Mouse (Mus musculus): ENCODE data around the gene Vmn1r233.

Gene Vmn1r233

GRCm38 (mm10) chr17:20996364-20996763, at the start of gene Vmn1r233:
Gene Vmn1r233, minus strand, starts transcription at chr17:20996464.
- DNase-seq (ENCODE audit: extremely low read depth, insufficient read length, low spot score) = no peak

GRCm38 (mm10) chr17:21018410-21019080, 22.3 kb upstream of the Vmn1r233 start:
- DNase-seq (ENCODE audit: extremely low read depth, insufficient read length, low spot score) = no peak

- no peak for DNase-seq (ENCODE audit: extremely low read depth, insufficient read length, low spot score)
These were observed 13.5 kb upstream of the Vmn1r233 start for GRCm38 (mm10) chr17:21009726-21010125.

GRCm38 (mm10) chr17:21008382-21009331, 12.4 kb upstream of the Vmn1r233 start, which contains the start of gene Zfp160:
Gene Zfp160, plus strand, starts transcription at chr17:21008903.
- peak; percentile 84 for DNase-seq (ENCODE audit: extremely low read depth, insufficient read length, low spot score)

- no peak for DNase-seq (ENCODE audit: extremely low read depth, insufficient read length, low spot score)
These were observed 2.5 kb downstream of the Vmn1r233 start for GRCm38 (mm10) chr17:20993716-20994115.

- no peak for DNase-seq (ENCODE audit: extremely low read depth, insufficient read length, low spot score)
These were observed 29.6 kb downstream of the Vmn1r233 start for GRCm38 (mm10) chr17:20966681-20967080.

- DNase-seq (ENCODE audit: extremely low read depth, insufficient read length, low spot score) = no peak
These were observed 30.8 kb downstream of the Vmn1r233 start for GRCm38 (mm10) chr17:20965421-20965820.

GRCm38 (mm10) chr17:20960386-20960785, 35.9 kb downstream of the Vmn1r233 start:
- DNase-seq (ENCODE audit: extremely low read depth, insufficient read length, low spot score) = no peak

- DNase-seq (ENCODE audit: extremely low read depth, insufficient read length, low spot score) = no peak
These were observed 49.6 kb downstream of the Vmn1r233 start for GRCm38 (mm10) chr17:20946636-20947035.

- no peak for DNase-seq (ENCODE audit: extremely low read depth, insufficient read length, low spot score)
These were observed 50.2 kb downstream of the Vmn1r233 start for GRCm38 (mm10) chr17:20946026-20946565.

- DNase-seq (ENCODE audit: extremely low read depth, insufficient read length, low spot score) = peak; percentile 98
These were observed 51.0 kb downstream of the Vmn1r233 start, which contains the start of gene Ppp2r1a for GRCm38 (mm10) chr17:20944985-20945891. Gene Ppp2r1a, plus strand, starts transcription at chr17:20945311.

GRCm38 (mm10) chr17:20944226-20944625, 52.0 kb downstream of the Vmn1r233 start:
- DNase-seq (ENCODE audit: extremely low read depth, insufficient read length, low spot score) = no peak

Measured in 3134 (cell line).